Mouse (Mus musculus): ENCODE measurements around the gene Pitpnm2. TPM values are rescaled to one million over a fixed set of nuclear protein-coding genes. Genes with fewer than 3 reads are reported as not detected.
A peak's percentile ranks its signal among the peaks of the same experiment; 100 is the strongest.

The Pitpnm2 gene
- polyA plus RNA-seq, 1 experiment = not detected

- Histone ChIP-seq H3K4me1 (ENCODE audit: control insufficient read depth, insufficient read depth, low read length) (peaks cover 63% of the 10 kb centered on the region), H3K27ac (ENCODE audit: insufficient read depth, low read depth, low read length) (peak overlapping the region; percentile 82), H3K4me3 (ENCODE audit: insufficient read depth, low read depth, low read length) (no peak overlapping the region)
- no peak for TF ChIP-seq CTCF (IDR thresholded peaks at IDR 0.05; ENCODE audit: insufficient read depth, low read depth, low read length)
- TF ChIP-seq POLR2A (IDR thresholded peaks at IDR 0.05; ENCODE audit: insufficient read depth, low read depth, low read length) = no peak
- WGBS = 65% methylated on average over 7 of the region's 7 CpGs
Measured at GRCm38 (mm10) chr5:124192251-124192710, 57.3 kb downstream of the Pitpnm2 start.

- 83% methylated on average over 10 of the region's 10 CpGs for WGBS
- no peak for TF ChIP-seq POLR2A (IDR thresholded peaks at IDR 0.05; ENCODE audit: insufficient read depth, low read depth, low read length)
- TF ChIP-seq CTCF (IDR thresholded peaks at IDR 0.05; ENCODE audit: insufficient read depth, low read depth, low read length) = no peak
- Histone ChIP-seq H3K4me3 (ENCODE audit: insufficient read depth, low read depth, low read length) (no peak overlapping the region), H3K27ac (ENCODE audit: insufficient read depth, low read depth, low read length) (no peak overlapping the region), H3K4me1 (ENCODE audit: control insufficient read depth, insufficient read depth, low read length) (peaks cover 60% of the 10 kb centered on the region)
Measured at GRCm38 (mm10) chr5:124190146-124190870, 59.3 kb downstream of the Pitpnm2 start.

- TF ChIP-seq POLR2A (IDR thresholded peaks at IDR 0.05; ENCODE audit: insufficient read depth, low read depth, low read length) = no peak
- Histone ChIP-seq H3K4me3 (ENCODE audit: insufficient read depth, low read depth, low read length) (no peak overlapping the region), H3K27ac (ENCODE audit: insufficient read depth, low read depth, low read length) (peak overlapping the region; percentile 76; the same call in 1 of the 2 replicates), H3K4me1 (ENCODE audit: control insufficient read depth, insufficient read depth, low read length) (peaks cover 62% of the 10 kb centered on the region)
- WGBS = 91% methylated on average over 4 of the region's 4 CpGs
Measured at GRCm38 (mm10) chr5:124189572-124189981, 60.0 kb downstream of the Pitpnm2 start.

- Histone ChIP-seq H3K4me1 (ENCODE audit: control insufficient read depth, insufficient read depth, low read length) (peaks cover 50% of the 10 kb centered on the region), H3K27ac (ENCODE audit: insufficient read depth, low read depth, low read length) (peak overlapping the region; percentile 92), H3K4me3 (ENCODE audit: insufficient read depth, low read depth, low read length) (peak overlapping the region; percentile 67)
- TF ChIP-seq CTCF (IDR thresholded peaks at IDR 0.05; ENCODE audit: insufficient read depth, low read depth, low read length) = no peak
- no peak for TF ChIP-seq POLR2A (IDR thresholded peaks at IDR 0.05; ENCODE audit: insufficient read depth, low read depth, low read length)
- WGBS = 14% methylated on average over 12 of the region's 12 CpGs
Measured at GRCm38 (mm10) chr5:124187508-124188311, 61.9 kb downstream of the Pitpnm2 start.

GRCm38 (mm10) chr5:124186981-124187507 is 62.5 kb downstream of the Pitpnm2 start:
- TF ChIP-seq CTCF (IDR thresholded peaks at IDR 0.05; ENCODE audit: insufficient read depth, low read depth, low read length) (no peak), POLR2A (IDR thresholded peaks at IDR 0.05; ENCODE audit: insufficient read depth, low read depth, low read length) (peak; percentile 49)
- H3K4me1 ChIP-seq (ENCODE audit: control insufficient read depth, insufficient read depth, low read length) = peaks cover 47% of the 10 kb centered on the region
- WGBS = 6% methylated on average over 22 of the region's 22 CpGs
- peak overlapping the region; percentile 67 for H3K4me3 ChIP-seq (ENCODE audit: insufficient read depth, low read depth, low read length)
- peak overlapping the region; percentile 92 for H3K27ac ChIP-seq (ENCODE audit: insufficient read depth, low read depth, low read length)

GRCm38 (mm10) chr5:124186465-124186854 is 63.1 kb downstream of the Pitpnm2 start:
- WGBS = 8% methylated on average over 10 of the region's 10 CpGs
- Histone ChIP-seq H3K27ac (ENCODE audit: insufficient read depth, low read depth, low read length) (peak overlapping the region; percentile 92), H3K4me1 (ENCODE audit: control insufficient read depth, insufficient read depth, low read length) (peaks cover 47% of the 10 kb centered on the region), H3K4me3 (ENCODE audit: insufficient read depth, low read depth, low read length) (peak overlapping the region; percentile 67)
- TF ChIP-seq CTCF (IDR thresholded peaks at IDR 0.05; ENCODE audit: insufficient read depth, low read depth, low read length) (0 out of 2 replicates have a peak, but pooled peaks have one; percentile 6), POLR2A (IDR thresholded peaks at IDR 0.05; ENCODE audit: insufficient read depth, low read depth, low read length) (no peak)

GRCm38 (mm10) chr5:124185706-124186464 is 63.7 kb downstream of the Pitpnm2 start:
- 12% methylated on average over 15 of the region's 15 CpGs for WGBS
- H3K4me3 ChIP-seq (ENCODE audit: insufficient read depth, low read depth, low read length) = peak overlapping the region; percentile 67
- H3K4me1 ChIP-seq (ENCODE audit: control insufficient read depth, insufficient read depth, low read length) = peaks cover 51% of the 10 kb centered on the region
- TF ChIP-seq POLR2A (IDR thresholded peaks at IDR 0.05; ENCODE audit: insufficient read depth, low read depth, low read length) = no peak
- TF ChIP-seq CTCF (IDR thresholded peaks at IDR 0.05; ENCODE audit: insufficient read depth, low read depth, low read length) = no peak
- peak overlapping the region; percentile 92 for H3K27ac ChIP-seq (ENCODE audit: insufficient read depth, low read depth, low read length)

- H3K4me3 ChIP-seq (ENCODE audit: insufficient read depth, low read depth, low read length) = peak overlapping the region; percentile 67
- H3K4me1 ChIP-seq (ENCODE audit: control insufficient read depth, insufficient read depth, low read length) = peaks cover 53% of the 10 kb centered on the region
- TF ChIP-seq POLR2A (IDR thresholded peaks at IDR 0.05; ENCODE audit: insufficient read depth, low read depth, low read length) = no peak; the same call in 1 of the 2 replicates
- no peak for TF ChIP-seq CTCF (IDR thresholded peaks at IDR 0.05; ENCODE audit: insufficient read depth, low read depth, low read length)
- peak overlapping the region; percentile 92 for H3K27ac ChIP-seq (ENCODE audit: insufficient read depth, low read depth, low read length)
- WGBS = 7% methylated on average over 15 of the region's 15 CpGs
Measured at GRCm38 (mm10) chr5:124184898-124185701, 64.5 kb downstream of the Pitpnm2 start.
